Mouse (Mus musculus) lung, embryonic 16.5 days (tissue): Measurements from ENCODE around the gene Cyp24a1. TPM values are rescaled to one million over a fixed set of nuclear protein-coding genes. Genes with fewer than 3 reads are reported as not detected.

ENCODE experiments used
- ATAC-seq: fragments of 200-750 bp; cut with Nextera tagmentation; 2 replicates; pipeline ENCODE4 v1.8.0; 2017; ENCODE audit warnings: low read depth, mild to moderate bottlenecking, moderate library complexity
- H3K27ac ChIP-seq: fragments of 300-500 bp; sonication (generic); 2 replicates; pipeline ENCODE4 v1.5.1; 2014; ENCODE audit warnings: mild to moderate bottlenecking, control low read depth, low read length
- H3K27me3 ChIP-seq: fragments of 300-500 bp; sonication (generic); 2 replicates; pipeline ENCODE4 v1.6.1; 2014; ENCODE audit warnings: low read depth, low read length, mixed read lengths; ENCODE audit not compliant: control insufficient read depth, insufficient read depth
- H3K36me3 ChIP-seq: fragments of 300-500 bp; sonication (generic); 2 replicates; pipeline ENCODE4 v1.6.1; 2014; ENCODE audit warnings: low read length; ENCODE audit not compliant: control insufficient read depth, insufficient read depth
- H3K4me1 ChIP-seq: fragments of 300-500 bp; sonication (generic); replicated peaks from 2 replicates; pipeline ENCODE4 v1.6.1; 2014; ENCODE audit warnings: low read length, mixed read lengths; ENCODE audit not compliant: control insufficient read depth, insufficient read depth
- H3K4me2 ChIP-seq: fragments of 300-500 bp; sonication (generic); 2 replicates; pipeline ENCODE4 v1.6.1; 2014; ENCODE audit warnings: low read depth, low read length, control low read depth
- H3K4me3 ChIP-seq: fragments of 300-500 bp; sonication (generic); 2 replicates; pipeline ENCODE4 v1.5.1; 2014; ENCODE audit warnings: mild to moderate bottlenecking, low read length, control low read depth
- H3K9ac ChIP-seq: fragments of 300-500 bp; sonication (generic); 2 replicates; pipeline ENCODE4 v1.6.1; 2014; ENCODE audit warnings: low read length, control low read depth
- H3K9me3 ChIP-seq: fragments of 300-500 bp; sonication (generic); 2 replicates; pipeline ENCODE4 v1.6.1; 2016; ENCODE audit warnings: low read length; ENCODE audit not compliant: control insufficient read depth
- WGBS: fragments of 180-500 bp; shearing (Covaris S2); extraction: QIAGEN DNeasy Blood & Tissue Kit; methylation state at CpG from one replicate; pipeline ENCODE4 v1.1.7; 2014; 5-methylcytosine and 5-hydroxymethylcytosine counted together
- polyA plus RNA-seq: library from polyadenylated mRNA; unstranded; fragments of >200 nt; fragmentation: Nextera tagmentation; extraction: Ambion mirVana; gene quantifications from 2 replicates; pipeline ENCODE4 v1.2.1, GENCODE M21; 2015

The Cyp24a1 gene
- polyA plus RNA-seq, 1 experiment from 2014 or later = not detected

DNA sequence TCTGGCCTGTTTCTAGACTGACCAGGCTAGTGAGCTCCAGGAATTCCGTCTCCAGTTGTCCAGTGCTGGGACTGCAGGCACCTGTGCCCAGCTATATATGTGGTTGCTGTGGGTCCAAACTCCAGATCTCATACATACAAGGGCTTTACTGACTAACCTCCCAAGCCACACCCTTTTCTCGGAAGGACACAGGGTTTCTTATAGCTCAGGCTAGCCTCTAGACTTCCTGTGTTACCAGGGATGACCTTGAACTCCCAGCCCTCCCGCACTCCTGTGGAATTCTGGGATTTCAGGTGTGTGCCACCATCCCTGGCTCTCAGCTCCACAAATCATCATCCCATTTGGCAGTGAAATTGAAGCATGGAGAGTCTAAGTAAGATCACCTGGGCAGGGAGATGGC lies 33.3 kb upstream of the Cyp24a1 start:
- Histone ChIP-seq H3K4me3 (no peak overlapping the region), H3K4me2 (no peak overlapping the region), H3K9ac (no peak overlapping the region), H3K36me3 (no peaks in the 10 kb centered on the region), H3K9me3 (no peaks in the 10 kb centered on the region), H3K4me1 (no peaks in the 10 kb centered on the region), H3K27ac (no peak overlapping the region), H3K27me3 (no peaks in the 10 kb centered on the region)
- no peak for ATAC-seq
- WGBS = 84% methylated on average over 3 of the region's 3 CpGs

DNA sequence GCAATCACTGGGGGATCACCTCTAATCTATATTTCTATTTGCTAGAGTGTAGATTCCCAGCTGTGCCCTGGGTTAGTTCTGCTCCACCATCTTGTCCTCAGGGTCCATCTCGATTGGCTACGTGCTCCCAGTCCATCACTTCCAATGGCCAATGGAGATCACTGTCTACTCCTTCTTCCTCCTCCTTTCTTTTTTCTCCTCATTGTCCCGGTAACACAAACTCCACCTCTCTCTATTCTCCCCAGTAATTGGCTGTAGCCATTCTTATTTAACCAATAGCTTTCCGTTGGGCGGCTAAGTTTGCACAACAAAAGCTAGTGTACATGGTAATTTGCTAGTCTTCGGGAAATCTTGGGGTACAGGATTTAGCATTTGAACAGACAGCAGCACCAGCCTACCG lies 32.8 kb upstream of the Cyp24a1 start:
- Histone ChIP-seq H3K27ac (no peak overlapping the region), H3K36me3 (no peaks in the 10 kb centered on the region), H3K4me1 (no peaks in the 10 kb centered on the region), H3K4me2 (no peak overlapping the region), H3K9ac (no peak overlapping the region), H3K4me3 (no peak overlapping the region), H3K27me3 (no peaks in the 10 kb centered on the region), H3K9me3 (no peaks in the 10 kb centered on the region)
- WGBS = 93% methylated on average over 7 of the region's 7 CpGs
- no peak for ATAC-seq

DNA sequence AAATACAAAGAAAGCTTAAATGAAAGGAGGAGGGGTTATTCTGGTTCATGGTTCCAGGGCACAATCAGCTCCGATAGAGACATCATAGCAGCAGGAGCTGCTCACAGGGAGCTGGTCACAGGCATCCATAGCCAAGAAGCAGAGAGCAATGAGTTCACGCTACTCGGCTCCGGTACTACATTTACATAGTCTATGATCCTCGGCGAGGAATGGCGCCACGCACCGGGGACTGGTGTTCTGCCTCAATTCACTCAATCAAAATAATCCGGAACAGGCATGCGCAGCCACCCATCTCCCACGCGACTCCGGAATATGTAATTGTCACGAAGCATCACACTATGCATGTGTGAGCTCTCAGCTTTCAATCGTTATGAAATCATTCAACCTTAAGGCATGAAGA lies 31.1 kb upstream of the Cyp24a1 start:
- H3K4me1 ChIP-seq = no peaks in the 10 kb centered on the region
- WGBS = 88% methylated on average over 16 of the region's 16 CpGs
- H3K27ac ChIP-seq = no peak overlapping the region
- no peak for ATAC-seq
- H3K4me2 ChIP-seq = no peak overlapping the region
- H3K4me3 ChIP-seq = no peak overlapping the region
- no peak overlapping the region for H3K9ac ChIP-seq
- H3K36me3 ChIP-seq = no peaks in the 10 kb centered on the region
- no peaks in the 10 kb centered on the region for H3K27me3 ChIP-seq
- H3K9me3 ChIP-seq = no peaks in the 10 kb centered on the region

DNA sequence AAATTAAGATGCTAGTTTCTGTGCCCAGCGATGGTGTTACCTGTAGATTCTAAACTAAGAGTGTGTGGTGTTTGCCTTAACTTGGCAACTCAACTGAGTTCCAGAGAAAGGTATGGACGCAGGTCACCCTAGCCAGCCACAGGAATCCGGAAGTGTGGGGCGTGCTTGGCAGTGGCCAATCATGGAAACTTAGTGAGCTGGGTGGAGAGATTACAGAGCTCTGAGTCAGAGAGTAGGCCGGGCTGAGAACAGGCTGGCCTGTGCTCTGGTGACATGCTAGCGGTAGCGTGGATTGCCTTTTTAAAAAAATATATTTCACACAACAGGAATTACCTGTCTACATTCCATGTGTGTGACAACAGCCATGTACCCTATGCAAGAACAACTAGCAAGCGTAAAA lies 29.6 kb upstream of the Cyp24a1 start:
- Histone ChIP-seq H3K27me3 (no peaks in the 10 kb centered on the region), H3K27ac (no peak overlapping the region), H3K9ac (no peak overlapping the region), H3K9me3 (no peaks in the 10 kb centered on the region), H3K4me1 (no peaks in the 10 kb centered on the region), H3K36me3 (no peaks in the 10 kb centered on the region), H3K4me2 (no peak overlapping the region), H3K4me3 (no peak overlapping the region)
- WGBS = 59% methylated on average over 8 of the region's 8 CpGs
- peak; percentile 88 for ATAC-seq

DNA sequence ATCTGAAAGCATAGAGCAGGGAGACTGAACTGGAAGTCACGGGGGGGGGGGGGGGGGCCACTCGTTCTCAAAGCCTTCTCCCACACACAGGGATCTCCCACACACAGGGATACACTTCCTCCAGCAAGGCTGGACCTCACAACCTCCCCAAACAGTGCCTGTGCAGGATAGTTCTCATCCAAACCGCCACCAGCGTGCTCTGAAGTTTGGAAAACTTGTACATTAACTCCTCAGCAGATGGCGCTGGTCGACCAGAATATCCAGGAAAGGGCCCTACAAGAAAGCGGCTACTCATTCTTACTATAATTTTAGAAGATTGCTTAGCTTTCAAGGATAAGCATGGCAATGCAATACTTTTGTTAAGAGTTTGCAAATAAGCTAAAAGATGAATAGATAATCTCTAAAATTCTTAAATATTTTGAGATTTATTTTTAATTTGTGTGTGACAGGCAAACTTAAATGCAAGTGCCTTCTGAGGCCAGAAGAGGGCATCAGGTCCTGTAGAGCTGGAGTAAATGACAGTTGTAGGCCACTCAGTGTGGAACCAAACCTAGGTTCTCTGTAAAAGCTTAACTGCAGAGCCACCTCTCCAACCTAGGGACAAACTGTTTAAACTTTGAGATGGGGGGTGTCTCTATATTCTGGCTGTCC lies 23.5 kb upstream of the Cyp24a1 start:
- Histone ChIP-seq H3K4me3 (no peak overlapping the region), H3K4me2 (no peak overlapping the region), H3K27ac (no peak overlapping the region), H3K36me3 (peaks cover 28% of the 10 kb centered on the region), H3K9ac (no peak overlapping the region), H3K9me3 (no peaks in the 10 kb centered on the region), H3K4me1 (no peaks in the 10 kb centered on the region), H3K27me3 (no peaks in the 10 kb centered on the region)
- peak; percentile 69 for ATAC-seq
- WGBS = 9% methylated on average over 7 of the region's 7 CpGs

DNA sequence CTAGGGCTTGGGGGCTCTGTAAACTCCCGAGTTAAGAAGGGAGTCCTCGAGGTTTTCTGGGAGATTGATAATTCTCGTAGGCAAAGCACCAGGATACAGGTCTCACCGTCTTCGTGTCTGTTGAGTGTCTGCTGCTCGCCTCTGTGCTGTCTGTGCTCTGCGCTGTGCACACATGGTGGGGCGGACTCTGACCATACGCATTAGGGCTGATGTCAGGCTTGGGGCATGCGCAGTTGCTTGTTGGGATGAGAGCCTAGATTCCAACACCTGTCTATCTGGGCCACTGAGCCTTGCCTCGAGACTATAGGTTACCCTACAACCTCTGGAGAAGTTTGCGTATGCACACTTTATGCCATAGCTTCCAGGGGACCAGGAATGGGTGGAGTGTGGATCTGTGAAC lies 16.8 kb upstream of the Cyp24a1 start:
- no peak for ATAC-seq
- no peak overlapping the region for H3K27ac ChIP-seq
- 90% methylated on average over 12 of the region's 12 CpGs for WGBS
- H3K36me3 ChIP-seq = peaks cover 22% of the 10 kb centered on the region
- H3K4me1 ChIP-seq = peaks cover 14% of the 10 kb centered on the region
- no peaks in the 10 kb centered on the region for H3K9me3 ChIP-seq
- H3K27me3 ChIP-seq = no peaks in the 10 kb centered on the region
- H3K4me3 ChIP-seq = no peak overlapping the region
- no peak overlapping the region for H3K4me2 ChIP-seq
- H3K9ac ChIP-seq = no peak overlapping the region

DNA sequence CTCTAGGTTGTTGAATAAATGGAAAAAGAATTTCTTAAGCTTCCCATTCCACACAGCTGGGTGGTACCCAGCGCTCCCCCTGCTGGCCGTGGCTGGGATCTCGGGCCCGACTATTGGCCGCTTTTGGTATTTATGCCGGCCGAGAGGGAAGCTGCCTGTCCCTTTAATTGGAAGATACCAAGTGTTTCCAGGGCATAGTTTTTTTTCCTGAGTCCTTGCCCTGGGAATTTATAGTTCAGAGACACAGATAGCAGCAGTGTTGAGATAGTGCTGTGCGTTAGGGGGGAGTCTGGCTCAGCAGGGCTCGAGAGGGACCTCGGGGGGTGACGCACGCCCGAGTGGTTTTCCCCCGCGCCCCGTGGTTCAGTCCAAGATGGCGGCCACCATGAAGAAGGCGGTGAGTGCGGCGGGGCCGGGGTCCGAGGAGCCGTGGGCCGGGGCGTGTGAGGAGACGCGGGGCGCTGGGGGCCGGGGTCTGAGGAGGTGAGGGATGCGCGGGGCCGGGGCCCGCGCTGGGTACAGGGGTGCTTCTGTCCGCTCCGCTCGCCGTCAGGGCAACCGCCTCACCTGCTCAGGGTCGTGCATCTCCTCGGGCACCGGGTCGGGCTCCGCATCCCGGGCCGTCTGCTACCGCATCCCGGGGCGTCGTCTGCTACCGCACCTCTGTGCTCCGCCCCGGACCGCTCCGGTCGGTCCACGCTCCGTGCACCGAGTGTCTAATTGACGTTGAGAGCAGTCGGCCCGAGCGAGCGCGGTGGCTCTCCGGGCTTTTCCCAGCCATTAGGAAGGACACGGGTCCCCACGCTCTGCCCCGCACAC lies 14.3 kb upstream of the Cyp24a1 start:
- peak overlapping the region; percentile 73; the same call in 1 of the 2 replicates for H3K27ac ChIP-seq
- no peaks in the 10 kb centered on the region for H3K27me3 ChIP-seq
- H3K36me3 ChIP-seq = peaks cover 8% of the 10 kb centered on the region
- peak overlapping the region; percentile 69 for H3K4me2 ChIP-seq
- WGBS = under 1% methylated on average over 62 of the region's 69 CpGs
- peak overlapping the region; percentile 94 for H3K9ac ChIP-seq
- H3K4me1 ChIP-seq = peaks cover 17% of the 10 kb centered on the region
- peak; percentile 74 for ATAC-seq
- H3K9me3 ChIP-seq = no peaks in the 10 kb centered on the region
- peak overlapping the region; percentile 94 for H3K4me3 ChIP-seq

DNA sequence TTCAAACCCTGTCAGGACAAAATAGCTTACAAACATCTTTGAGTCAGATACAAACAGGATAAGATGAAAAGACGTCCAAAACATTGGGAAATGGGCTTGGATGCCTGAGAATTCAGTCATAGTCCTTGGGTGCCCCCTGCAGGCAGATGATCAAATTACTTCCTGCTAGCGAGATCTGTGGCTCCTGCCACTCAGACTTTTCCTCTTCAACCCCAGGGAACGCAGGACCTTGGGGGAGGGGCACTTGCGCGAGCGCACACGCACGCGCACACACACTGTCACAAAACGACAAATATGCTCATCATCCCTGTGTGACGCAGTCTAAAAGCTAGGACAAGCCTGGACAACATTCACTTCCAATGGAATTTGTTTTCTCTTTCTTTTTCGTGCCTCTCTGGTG lies 11.9 kb upstream of the Cyp24a1 start:
- Histone ChIP-seq H3K27ac (no peak overlapping the region), H3K4me3 (peak overlapping the region; percentile 50), H3K27me3 (no peaks in the 10 kb centered on the region), H3K4me1 (peaks cover 17% of the 10 kb centered on the region), H3K9ac (peak overlapping the region; percentile 63), H3K4me2 (peak overlapping the region; percentile 77), H3K9me3 (no peaks in the 10 kb centered on the region), H3K36me3 (no peaks in the 10 kb centered on the region)
- 2% methylated on average over 12 of the region's 12 CpGs for WGBS
- peak; percentile 8; the same call in 1 of the 2 replicates for ATAC-seq

DNA sequence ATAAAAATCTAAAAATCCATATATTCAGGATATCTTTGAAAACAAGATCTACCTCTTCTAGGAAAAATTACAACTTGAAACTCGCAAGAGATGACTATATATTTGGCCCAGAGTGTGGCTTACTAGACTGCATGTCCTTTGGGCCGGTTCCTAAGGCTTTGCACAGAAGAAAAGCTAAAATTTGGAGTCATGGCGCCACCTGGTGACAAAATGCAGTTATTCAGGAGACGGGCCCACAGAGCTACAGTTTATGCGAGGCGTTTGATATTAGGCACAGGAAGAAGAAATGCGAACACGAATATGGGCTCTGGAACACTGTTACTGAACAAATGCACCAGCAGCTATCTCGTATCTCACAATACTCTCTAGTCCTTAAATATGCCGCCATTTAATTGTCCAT lies 10.8 kb upstream of the Cyp24a1 start:
- Histone ChIP-seq H3K27ac (no peak overlapping the region), H3K4me1 (peaks cover 16% of the 10 kb centered on the region), H3K9ac (no peak overlapping the region), H3K36me3 (no peaks in the 10 kb centered on the region), H3K4me2 (no peak overlapping the region), H3K27me3 (no peaks in the 10 kb centered on the region), H3K4me3 (no peak overlapping the region), H3K9me3 (no peaks in the 10 kb centered on the region)
- 4% methylated on average over 10 of the region's 10 CpGs for WGBS
- peak; percentile 45; the same call in 1 of the 2 replicates for ATAC-seq
